In genomic region chr3:79381398-79381797, GRCm38 (mm10) we compare ENCODE assay signal across 28 mouse cellular contexts. TPM values are rescaled to one million over a fixed set of nuclear protein-coding genes. Genes with fewer than 3 reads are reported as not detected.
DNase-seq lines count a peak whose midpoint lies in the region; ATAC-seq and TF ChIP-seq lines count a peak whose summit lies in the region.
"Had no signal": no experiment of that assay in that cellular context is flagged by ENCODE, and none has a peak within 500 bp of the region (broad histone marks: within the 10 kb centered on the region; RNA-seq: fewer than 3 reads in every experiment).

No protein-coding gene starts in this region.

- no peak for TF ChIP-seq CTCF in kidney, postnatal 0 days (IDR thresholded peaks at IDR 0.05; ENCODE audit: low read depth)
- TF ChIP-seq CTCF in lung, embryonic 14.5 days (IDR thresholded peaks at IDR 0.05; ENCODE audit: low read depth) = no peak

- 45% methylated on average over 4 of the region's 4 CpGs for WGBS in kidney, embryonic 14.5 days
- whole genome bisulfite sequencing in kidney, postnatal 0 days = 33% methylated on average over 4 of the region's 4 CpGs
- WGBS in kidney, embryonic 16.5 days = 33% methylated on average over 4 of the region's 4 CpGs
- 45% methylated on average over 4 of the region's 4 CpGs for WGBS in lung, embryonic 14.5 days

- no peak overlapping the region for H3K27ac ChIP-seq in kidney, embryonic 14.5 days (ENCODE audit: low read depth, low read length)
- H3K27ac ChIP-seq in kidney, postnatal 0 days = no peak overlapping the region
- H3K27ac ChIP-seq in kidney, embryonic 16.5 days (ENCODE audit: low read length) = no peak overlapping the region
- no peak overlapping the region for H3K27ac ChIP-seq in lung, embryonic 14.5 days (ENCODE audit: low read depth)
- H3K27ac ChIP-seq: embryonic facial prominence, embryonic 12.5 days; embryonic facial prominence, embryonic 15.5 days; heart, embryonic 15.5 days; hindbrain, embryonic 10.5 days; hindbrain, embryonic 13.5 days had no signal

- H3K36me3 ChIP-seq in kidney, embryonic 14.5 days (ENCODE audit: control insufficient read depth, insufficient read depth, low read length) = no peaks in the 10 kb centered on the region
- H3K36me3 ChIP-seq in kidney, postnatal 0 days (ENCODE audit: insufficient read depth, low read length) = no peaks in the 10 kb centered on the region
- H3K36me3 ChIP-seq in kidney, embryonic 16.5 days (ENCODE audit: insufficient read depth, low read length) = no peaks in the 10 kb centered on the region
- no peaks in the 10 kb centered on the region for H3K36me3 ChIP-seq in lung, embryonic 14.5 days (ENCODE audit: insufficient read depth)
- H3K36me3 ChIP-seq: embryonic facial prominence, embryonic 12.5 days; embryonic facial prominence, embryonic 15.5 days; heart, embryonic 12.5 days; heart, embryonic 15.5 days; hindbrain, embryonic 10.5 days; hindbrain, embryonic 13.5 days had no signal

- no peak overlapping the region for H3K9ac ChIP-seq in kidney, embryonic 14.5 days (ENCODE audit: low read depth, low read length)
- H3K9ac ChIP-seq in kidney, postnatal 0 days (ENCODE audit: low read depth, low read length) = no peak overlapping the region
- H3K9ac ChIP-seq in kidney, embryonic 16.5 days (replicated peaks; ENCODE audit: low read length) = no peak overlapping the region
- H3K9ac ChIP-seq in lung, embryonic 14.5 days = no peak overlapping the region
- H3K9ac ChIP-seq: embryonic facial prominence, embryonic 12.5 days; embryonic facial prominence, embryonic 15.5 days; forebrain, postnatal 0 days; heart, embryonic 12.5 days; heart, embryonic 15.5 days; hindbrain, embryonic 13.5 days had no signal

- DNase-seq in kidney, adult 11 months = peak; percentile 16
- peak; percentile 76 for DNase-seq in kidney, postnatal 0 days (ENCODE audit: low spot score)
- peak; percentile 31 for DNase-seq in lung, embryonic 14.5 days
- no peak for DNase-seq in lung, postnatal 10 days
- DNase-seq: adrenal gland, adult 2 months; adrenal gland, postnatal 14 days; cerebellum, adult 11 months; cerebellum, adult 2 months; cerebellum, adult 9-11 months; cerebellum, postnatal 25 days; forebrain, postnatal 0 days; gastrocnemius, postnatal 10 days; gastrocnemius, postnatal 36 days; heart, postnatal 10 days; heart, postnatal 36 days had no signal

- H3K4me3 ChIP-seq in kidney, embryonic 14.5 days (ENCODE audit: low read length) = no peak overlapping the region
- H3K4me3 ChIP-seq in kidney, postnatal 0 days (replicated peaks; ENCODE audit: low read depth, low read length) = no peak overlapping the region
- H3K4me3 ChIP-seq in kidney, embryonic 16.5 days (ENCODE audit: low read length) = no peak overlapping the region
- H3K4me3 ChIP-seq in lung, embryonic 14.5 days (ENCODE audit: low read depth, low read length) = no peak overlapping the region
- H3K4me3 ChIP-seq: embryonic facial prominence, embryonic 12.5 days; embryonic facial prominence, embryonic 15.5 days; heart, embryonic 12.5 days; heart, embryonic 15.5 days; hindbrain, embryonic 10.5 days; hindbrain, embryonic 13.5 days had no signal

- no peaks in the 10 kb centered on the region for H3K9me3 ChIP-seq in kidney, embryonic 14.5 days (ENCODE audit: control insufficient read depth, low read length)
- H3K9me3 ChIP-seq in kidney, postnatal 0 days (replicated peaks; ENCODE audit: low read length) = no peaks in the 10 kb centered on the region
- H3K9me3 ChIP-seq in kidney, embryonic 16.5 days (ENCODE audit: low read length) = no peaks in the 10 kb centered on the region
- H3K9me3 ChIP-seq in lung, embryonic 14.5 days (ENCODE audit: low read depth, low read length) = no peaks in the 10 kb centered on the region
- H3K9me3 ChIP-seq: embryonic facial prominence, embryonic 12.5 days; embryonic facial prominence, embryonic 15.5 days; heart, embryonic 12.5 days; heart, embryonic 15.5 days; hindbrain, embryonic 10.5 days; hindbrain, embryonic 13.5 days had no signal

- 0 out of 2 replicates have a peak, but pooled peaks cover 3% of the 10 kb centered on the region for H3K4me1 ChIP-seq in kidney, embryonic 14.5 days (ENCODE audit: control insufficient read depth, insufficient read depth, low read length)
- no peaks in the 10 kb centered on the region for H3K4me1 ChIP-seq in kidney, postnatal 0 days (replicated peaks; ENCODE audit: insufficient read depth, low read length)
- H3K4me1 ChIP-seq in kidney, embryonic 16.5 days (ENCODE audit: insufficient read depth, low read length) = peaks cover 5% of the 10 kb centered on the region; the same call in 1 of the 2 replicates
- H3K4me1 ChIP-seq in lung, embryonic 14.5 days (ENCODE audit: insufficient read depth) = no peaks in the 10 kb centered on the region
- H3K4me1 ChIP-seq: embryonic facial prominence, embryonic 12.5 days; embryonic facial prominence, embryonic 15.5 days; heart, embryonic 12.5 days; heart, embryonic 15.5 days; hindbrain, embryonic 13.5 days had no signal

- no peaks in the 10 kb centered on the region for H3K27me3 ChIP-seq in kidney, embryonic 14.5 days (ENCODE audit: control insufficient read depth, insufficient read depth, low read length)
- no peaks in the 10 kb centered on the region for H3K27me3 ChIP-seq in kidney, postnatal 0 days (ENCODE audit: insufficient read depth, low read length)
- no peaks in the 10 kb centered on the region for H3K27me3 ChIP-seq in kidney, embryonic 16.5 days (ENCODE audit: insufficient read depth, low read length)
- no peaks in the 10 kb centered on the region for H3K27me3 ChIP-seq in lung, embryonic 14.5 days (ENCODE audit: insufficient read depth, low read length)
- H3K27me3 ChIP-seq: embryonic facial prominence, embryonic 12.5 days; embryonic facial prominence, embryonic 15.5 days; heart, embryonic 12.5 days; heart, embryonic 15.5 days; hindbrain, embryonic 13.5 days had no signal

- no peak overlapping the region for H3K4me2 ChIP-seq in kidney, embryonic 14.5 days (replicated peaks; ENCODE audit: low read depth, low read length)
- H3K4me2 ChIP-seq in kidney, postnatal 0 days (ENCODE audit: low read length) = no peak overlapping the region
- no peak overlapping the region for H3K4me2 ChIP-seq in kidney, embryonic 16.5 days (replicated peaks; ENCODE audit: low read depth, low read length)
- no peak overlapping the region for H3K4me2 ChIP-seq in lung, embryonic 14.5 days
- H3K4me2 ChIP-seq: embryonic facial prominence, embryonic 12.5 days; embryonic facial prominence, embryonic 15.5 days; heart, embryonic 12.5 days; heart, embryonic 15.5 days; hindbrain, embryonic 13.5 days had no signal

- no peak for ATAC-seq in kidney, embryonic 14.5 days (ENCODE audit: low FRiP score, low TSS enrichment)
- ATAC-seq in kidney, postnatal 0 days (replicated peaks; ENCODE audit: low FRiP score, low read depth) = no peak
- ATAC-seq in kidney, embryonic 16.5 days (ENCODE audit: low FRiP score, low TSS enrichment) = no peak
- ATAC-seq in lung, embryonic 14.5 days (ENCODE audit: insufficient read depth) = no peak
- ATAC-seq: CD4-positive, CD25-positive, alpha-beta regulatory T cell, adult 4 months; forebrain, embryonic 14.5 days; forebrain, postnatal 0 days; hindbrain, embryonic 16.5 days had no signal

RNA-seq across cellular contexts. Expression of gene Gm17359, which starts 44.9 kb away (rescaled TPM):
- polyA plus RNA-seq in kidney, embryonic 14.5 days (2014; fragmentation: Nextera tagmentation; extraction: Ambion mirVana) = not detected in 2 replicates
- not detected in 2 replicates for polyA plus RNA-seq in kidney, postnatal 0 days (2015; fragmentation: Nextera tagmentation; extraction: Ambion mirVana)
- not detected in 2 replicates for polyA plus RNA-seq in kidney, embryonic 16.5 days (2015; fragmentation: Nextera tagmentation; extraction: Ambion mirVana)
- not detected in 2 replicates for polyA plus RNA-seq in lung, embryonic 14.5 days (2014; fragmentation: Nextera tagmentation; extraction: Ambion mirVana)
- polyA plus RNA-seq: adrenal gland, adult 2 months; C2C12; CD4-positive, CD25-positive, alpha-beta regulatory T cell, adult 4 months; cerebellum, adult 2 months; embryonic facial prominence, embryonic 12.5 days; embryonic facial prominence, embryonic 15.5 days; forebrain, embryonic 11.5 days; forebrain, postnatal 0 days; heart, embryonic 12.5 days; heart, embryonic 15.5 days; hindbrain, embryonic 10.5 days; hindbrain, embryonic 13.5 days; hindbrain, embryonic 16.5 days had no signal
